Mouse (Mus musculus): ENCODE measurements at regions not wholly inside any gene's neighbourhood (a gene's known extent, or its start where the extent isn't known, plus 50 kb on each side); places are given as distances from the start of the nearest gene placed in this dataset.
"Not testable (repeated sequence)": the region's sequence is repeated elsewhere in the genome, so short reads cannot be mapped to it uniquely, and the experiment has no call there.

GRCm38 (mm10) chr2:43072964-43073619 lies 419.7 kb upstream of the Lrp1b start:
- DNase-seq (ENCODE audit: low spot score): no peak

GRCm38 (mm10) chr2:43097560-43098233 lies 444.3 kb upstream of the Lrp1b start:
- no peak for DNase-seq (ENCODE audit: low spot score)

- no peak for DNase-seq (ENCODE audit: low spot score)
These were observed 435.3 kb upstream of the Kynu start for GRCm38 (mm10) chr2:43119862-43120261.

- DNase-seq (ENCODE audit: low spot score): no peak
These were observed 401.6 kb upstream of the Kynu start for GRCm38 (mm10) chr2:43153574-43153973.

GRCm38 (mm10) chr2:43182105-43182504 lies 373.0 kb upstream of the Kynu start:
- DNase-seq (ENCODE audit: low spot score): no peak

GRCm38 (mm10) chr2:43195531-43195930 lies 359.6 kb upstream of the Kynu start:
- not testable (repeated sequence) for DNase-seq (ENCODE audit: low spot score)

GRCm38 (mm10) chr2:43208223-43208622 lies 346.9 kb upstream of the Kynu start:
- DNase-seq (ENCODE audit: low spot score): no peak

- no peak for DNase-seq (ENCODE audit: low spot score)
These were observed 341.2 kb upstream of the Kynu start for GRCm38 (mm10) chr2:43213901-43214300.

GRCm38 (mm10) chr2:43217119-43217518 lies 338.0 kb upstream of the Kynu start:
- DNase-seq (ENCODE audit: low spot score): no peak

GRCm38 (mm10) chr2:43222721-43223120 lies 332.4 kb upstream of the Kynu start:
- DNase-seq (ENCODE audit: low spot score): no peak

- not testable (repeated sequence) for DNase-seq (ENCODE audit: low spot score)
These were observed 330.4 kb upstream of the Kynu start for GRCm38 (mm10) chr2:43224728-43225127.

- no peak for DNase-seq (ENCODE audit: low spot score)
These were observed 308.3 kb upstream of the Kynu start for GRCm38 (mm10) chr2:43246786-43247185.

- DNase-seq (ENCODE audit: low spot score): no peak
These were observed 306.5 kb upstream of the Kynu start for GRCm38 (mm10) chr2:43248671-43249070.

GRCm38 (mm10) chr2:43254709-43255108 lies 300.4 kb upstream of the Kynu start:
- no peak for DNase-seq (ENCODE audit: low spot score)

GRCm38 (mm10) chr2:43270802-43271201 lies 284.3 kb upstream of the Kynu start:
- DNase-seq (ENCODE audit: low spot score): no peak

GRCm38 (mm10) chr2:43272080-43272479 lies 283.0 kb upstream of the Kynu start:
- DNase-seq (ENCODE audit: low spot score): no peak

- DNase-seq (ENCODE audit: low spot score): peak; percentile 6
These were observed 281.1 kb upstream of the Kynu start for GRCm38 (mm10) chr2:43274012-43274411.

- DNase-seq (ENCODE audit: low spot score): no peak
These were observed 259.3 kb upstream of the Kynu start for GRCm38 (mm10) chr2:43295801-43296200.

GRCm38 (mm10) chr2:43323836-43324235 lies 231.3 kb upstream of the Kynu start:
- no peak for DNase-seq (ENCODE audit: low spot score)

- no peak for DNase-seq (ENCODE audit: low spot score)
These were observed 190.8 kb upstream of the Kynu start for GRCm38 (mm10) chr2:43364301-43364700.

- DNase-seq (ENCODE audit: low spot score): no peak
These were observed 189.3 kb upstream of the Kynu start for GRCm38 (mm10) chr2:43365812-43366211.

- DNase-seq (ENCODE audit: low spot score): no peak
These were observed 151.8 kb upstream of the Kynu start for GRCm38 (mm10) chr2:43403348-43403747.
